Mouse (Mus musculus) liver, embryonic 14.5 days (tissue): Measurements from ENCODE around the gene Apoc1.

Experiments used
- CTCF ChIP-seq: IDR thresholded peaks from 2 replicates; pipeline ENCODE4 v1.5.1; 2016; ENCODE audit warnings: antibody characterized with exemption, low read depth, control low read depth
- EP300 ChIP-seq: IDR thresholded peaks from 2 replicates; pipeline ENCODE4 v1.6.1; 2016; ENCODE audit warnings: antibody characterized with exemption, low read depth

GRCm38 (mm10) chr7:19699827-19700148, 7.3 kb upstream of the Apoc1 start:
- TF ChIP-seq CTCF (no peak), EP300 (no peak)
